Mouse (Mus musculus) embryonic facial prominence, embryonic 14.5 days (tissue): ENCODE results near the gene Cdk5rap2. TPM values are rescaled to one million over a fixed set of nuclear protein-coding genes. Genes with fewer than 3 reads are reported as not detected.
A peak's percentile ranks its signal among the peaks of the same experiment; 100 is the strongest.

Experiments
- ATAC-seq: fragments of 200-750 bp; cut with Nextera tagmentation; 2 replicates; pipeline ENCODE4 v1.8.0; 2017; ENCODE audit warnings: low read depth, moderate number of reproducible peaks, moderate TSS enrichment
- DNase-seq: peaks from one replicate; pipeline ENCODE4 v3.0.0-alpha.2; 2015; ENCODE audit warnings: low spot score
- H3K27ac ChIP-seq: fragments of 300-500 bp; sonication (generic); replicated peaks from 2 replicates; pipeline ENCODE4 v1.5.1; 2014; ENCODE audit warnings: low read depth, mild to moderate bottlenecking, low read length, moderate library complexity
- H3K27me3 ChIP-seq: fragments of 300-500 bp; sonication (generic); replicated peaks from 2 replicates; pipeline ENCODE4 v1.6.1; 2014; ENCODE audit warnings: low read length; ENCODE audit not compliant: control insufficient read depth, insufficient read depth
- H3K36me3 ChIP-seq: fragments of 300-500 bp; sonication (generic); 2 replicates; pipeline ENCODE4 v1.6.1; 2014; ENCODE audit warnings: low read length, mixed read lengths; ENCODE audit not compliant: control insufficient read depth, insufficient read depth
- H3K4me1 ChIP-seq: fragments of 300-500 bp; sonication (generic); 2 replicates; pipeline ENCODE4 v1.6.1; 2014; ENCODE audit warnings: antibody characterized with exemption, low read length; ENCODE audit not compliant: control insufficient read depth, insufficient read depth
- H3K4me2 ChIP-seq: fragments of 300-500 bp; sonication (generic); 2 replicates; pipeline ENCODE4 v1.6.1; 2014; ENCODE audit warnings: low read depth, mild to moderate bottlenecking, low read length, moderate library complexity, mixed read lengths
- H3K4me3 ChIP-seq: fragments of 300-500 bp; sonication (generic); 2 replicates; pipeline ENCODE4 v1.5.1; 2014; ENCODE audit warnings: low read depth, mild to moderate bottlenecking, low read length
- H3K9ac ChIP-seq: fragments of 300-500 bp; sonication (generic); 2 replicates; pipeline ENCODE4 v1.6.1; 2014; ENCODE audit warnings: low read depth, mild to moderate bottlenecking, low read length, moderate library complexity, mixed read lengths
- H3K9me3 ChIP-seq: fragments of 300-500 bp; sonication (generic); 2 replicates; pipeline ENCODE4 v1.6.1; 2016; ENCODE audit warnings: low read length; ENCODE audit not compliant: control insufficient read depth
- WGBS: fragments of 180-500 bp; shearing (Covaris S2); extraction: QIAGEN DNeasy Blood & Tissue Kit; methylation state at CpG from one replicate; pipeline ENCODE4 v1.1.7; 2014; 5-methylcytosine and 5-hydroxymethylcytosine counted together
- polyA plus RNA-seq: library from polyadenylated mRNA; unstranded; fragments of >200 nt; fragmentation: Nextera tagmentation; extraction: Ambion mirVana; gene quantifications from 2 replicates; pipeline ENCODE4 v1.2.1, GENCODE M21; 2014

The Cdk5rap2 gene
- polyA plus RNA-seq, 1 experiment from 2014 or later = 15.8 TPM

- no peak overlapping the region for H3K9ac ChIP-seq
- no peak overlapping the region for H3K27ac ChIP-seq
- DNase-seq (peak; percentile 41), ATAC-seq (peak; percentile 75; the same call in 1 of the 2 replicates)
- H3K4me1 ChIP-seq = 0 out of 2 replicates have a peak, but pooled peaks cover under 1% of the 10 kb centered on the region
- 60% methylated on average over 7 of the region's 9 CpGs for WGBS
- H3K9me3 ChIP-seq = no peaks in the 10 kb centered on the region
- H3K4me3 ChIP-seq = no peak overlapping the region
- no peaks in the 10 kb centered on the region for H3K27me3 ChIP-seq
- no peak overlapping the region for H3K4me2 ChIP-seq
- peaks cover 49% of the 10 kb centered on the region for H3K36me3 ChIP-seq
Measured at GRCm38 (mm10) chr4:70402109-70402819, 8.0 kb downstream of the Cdk5rap2 start.

- Histone ChIP-seq H3K27ac (no peak overlapping the region), H3K36me3 (peaks cover 45% of the 10 kb centered on the region), H3K4me2 (no peak overlapping the region), H3K4me3 (no peak overlapping the region), H3K9me3 (no peaks in the 10 kb centered on the region), H3K27me3 (no peaks in the 10 kb centered on the region), H3K9ac (no peak overlapping the region), H3K4me1 (no peaks in the 10 kb centered on the region)
- 93% methylated on average over 5 of the region's 5 CpGs for WGBS
- ATAC-seq (no peak), DNase-seq (no peak)
Measured at GRCm38 (mm10) chr4:70399476-70399875, 10.8 kb downstream of the Cdk5rap2 start.

GRCm38 (mm10) chr4:70399074-70399473, 11.2 kb downstream of the Cdk5rap2 start:
- Histone ChIP-seq H3K9ac (no peak overlapping the region), H3K4me3 (no peak overlapping the region), H3K9me3 (no peaks in the 10 kb centered on the region), H3K4me1 (no peaks in the 10 kb centered on the region), H3K27me3 (no peaks in the 10 kb centered on the region), H3K4me2 (no peak overlapping the region), H3K36me3 (peaks cover 45% of the 10 kb centered on the region), H3K27ac (no peak overlapping the region)
- DNase-seq (no peak), ATAC-seq (no peak)
- WGBS = 82% methylated on average over 2 of the region's 2 CpGs

DNA sequence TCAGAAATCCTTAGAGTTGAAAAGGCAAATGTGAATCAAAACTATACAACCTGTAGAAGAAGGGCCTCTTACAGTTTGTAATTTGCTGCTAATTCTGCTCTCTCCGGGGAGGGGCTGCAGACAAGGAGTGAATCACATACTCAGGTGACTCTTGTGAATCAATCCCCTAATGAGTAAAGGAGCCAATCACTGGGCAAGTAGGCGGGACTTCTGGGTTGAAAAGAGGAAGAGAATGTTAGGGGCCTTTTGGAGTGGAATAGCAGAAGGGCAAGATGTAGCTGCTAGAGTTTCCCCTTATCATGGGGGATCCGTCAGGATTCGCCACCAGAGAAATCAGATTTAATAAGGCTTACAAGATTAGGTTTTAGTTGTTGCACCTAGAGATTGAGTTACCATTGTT, 12.2 kb downstream of the Cdk5rap2 start:
- Histone ChIP-seq H3K9ac (no peak overlapping the region), H3K4me2 (no peak overlapping the region), H3K4me3 (no peak overlapping the region), H3K4me1 (no peaks in the 10 kb centered on the region), H3K36me3 (peaks cover 43% of the 10 kb centered on the region), H3K27ac (no peak overlapping the region), H3K9me3 (no peaks in the 10 kb centered on the region), H3K27me3 (no peaks in the 10 kb centered on the region)
- DNase-seq (no peak), ATAC-seq (peak; percentile 58; the same call in 1 of the 2 replicates)
- 84% methylated on average over 4 of the region's 4 CpGs for WGBS

DNA sequence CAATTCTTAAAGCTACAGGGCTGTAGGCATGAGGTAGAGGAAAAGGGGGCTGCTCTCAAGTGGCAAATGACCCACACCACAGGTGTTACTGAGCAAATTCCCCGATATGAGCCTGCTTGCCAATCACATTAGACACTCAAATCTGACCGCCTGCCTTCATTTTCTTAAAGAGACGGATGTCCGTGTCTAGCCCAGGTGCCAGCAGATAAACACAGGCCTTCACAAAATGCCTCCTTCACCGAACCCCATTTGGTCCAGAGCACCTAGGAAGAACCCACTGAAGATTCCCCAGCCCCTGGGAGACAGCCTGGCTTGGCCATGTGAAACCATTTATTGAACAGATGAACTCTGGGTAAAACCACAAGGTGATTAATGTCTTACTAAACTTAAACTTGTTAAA, 13.5 kb downstream of the Cdk5rap2 start:
- WGBS = 81% methylated on average over 5 of the region's 5 CpGs
- Histone ChIP-seq H3K27ac (no peak overlapping the region), H3K27me3 (no peaks in the 10 kb centered on the region), H3K9ac (no peak overlapping the region), H3K4me1 (no peaks in the 10 kb centered on the region), H3K4me3 (no peak overlapping the region), H3K36me3 (peaks cover 31% of the 10 kb centered on the region), H3K9me3 (no peaks in the 10 kb centered on the region), H3K4me2 (no peak overlapping the region)
- DNase-seq (no peak), ATAC-seq (no peak)

- H3K27me3 ChIP-seq = no peaks in the 10 kb centered on the region
- H3K4me2 ChIP-seq = no peak overlapping the region
- H3K27ac ChIP-seq = no peak overlapping the region
- no peak overlapping the region for H3K9ac ChIP-seq
- ATAC-seq (no peak), DNase-seq (no peak)
- H3K4me3 ChIP-seq = no peak overlapping the region
- H3K4me1 ChIP-seq = 0 out of 2 replicates have a peak, but pooled peaks cover 2% of the 10 kb centered on the region
- H3K36me3 ChIP-seq = peaks cover 11% of the 10 kb centered on the region
- 85% methylated on average over 2 of the region's 2 CpGs for WGBS
- no peaks in the 10 kb centered on the region for H3K9me3 ChIP-seq
Measured at GRCm38 (mm10) chr4:70394736-70395135, 15.5 kb downstream of the Cdk5rap2 start.

GRCm38 (mm10) chr4:70391760-70392372, 18.4 kb downstream of the Cdk5rap2 start:
- Histone ChIP-seq H3K9ac (no peak overlapping the region), H3K4me1 (0 out of 2 replicates have a peak, but pooled peaks cover 2% of the 10 kb centered on the region), H3K27ac (peak overlapping the region; percentile 49; the same call in 1 of the 2 replicates), H3K27me3 (no peaks in the 10 kb centered on the region), H3K9me3 (no peaks in the 10 kb centered on the region), H3K36me3 (0 out of 2 replicates have a peak, but pooled peaks cover 3% of the 10 kb centered on the region), H3K4me2 (no peak overlapping the region), H3K4me3 (no peak overlapping the region)
- peak; percentile 50 for DNase-seq
- WGBS = 75% methylated on average over 11 of the region's 11 CpGs
- ATAC-seq = peak; percentile 53; the same call in 1 of the 2 replicates

- Histone ChIP-seq H3K27me3 (no peaks in the 10 kb centered on the region), H3K4me1 (0 out of 2 replicates have a peak, but pooled peaks cover 2% of the 10 kb centered on the region), H3K9me3 (no peaks in the 10 kb centered on the region), H3K27ac (peak overlapping the region; percentile 49), H3K4me3 (no peak overlapping the region), H3K36me3 (0 out of 2 replicates have a peak, but pooled peaks cover 3% of the 10 kb centered on the region), H3K4me2 (no peak overlapping the region), H3K9ac (no peak overlapping the region)
- DNase-seq (peak; percentile 68), ATAC-seq (peak; percentile 62; the same call in 1 of the 2 replicates)
- 81% methylated on average over 9 of the region's 9 CpGs for WGBS
Measured at GRCm38 (mm10) chr4:70391073-70391472, 19.2 kb downstream of the Cdk5rap2 start.
